Mouse (Mus musculus) liver, embryonic 14.5 days (tissue): ENCODE data around the gene Trim41.

Experiments used
- CTCF ChIP-seq: IDR thresholded peaks from 2 replicates; pipeline ENCODE4 v1.5.1; 2016; ENCODE audit warnings: antibody characterized with exemption, low read depth, control low read depth
- EP300 ChIP-seq: IDR thresholded peaks from 2 replicates; pipeline ENCODE4 v1.6.1; 2016; ENCODE audit warnings: antibody characterized with exemption, low read depth

GRCm38 (mm10) chr11:48801831-48802772 lies 15.1 kb downstream of the Trim41 start:
- TF ChIP-seq CTCF (no peak), EP300 (no peak)
